Mouse (Mus musculus): ENCODE measurements at regions not wholly inside any gene's neighbourhood (a gene's known extent, or its start where the extent isn't known, plus 50 kb on each side); places are given as distances from the start of the nearest gene placed in this dataset.

DNA sequence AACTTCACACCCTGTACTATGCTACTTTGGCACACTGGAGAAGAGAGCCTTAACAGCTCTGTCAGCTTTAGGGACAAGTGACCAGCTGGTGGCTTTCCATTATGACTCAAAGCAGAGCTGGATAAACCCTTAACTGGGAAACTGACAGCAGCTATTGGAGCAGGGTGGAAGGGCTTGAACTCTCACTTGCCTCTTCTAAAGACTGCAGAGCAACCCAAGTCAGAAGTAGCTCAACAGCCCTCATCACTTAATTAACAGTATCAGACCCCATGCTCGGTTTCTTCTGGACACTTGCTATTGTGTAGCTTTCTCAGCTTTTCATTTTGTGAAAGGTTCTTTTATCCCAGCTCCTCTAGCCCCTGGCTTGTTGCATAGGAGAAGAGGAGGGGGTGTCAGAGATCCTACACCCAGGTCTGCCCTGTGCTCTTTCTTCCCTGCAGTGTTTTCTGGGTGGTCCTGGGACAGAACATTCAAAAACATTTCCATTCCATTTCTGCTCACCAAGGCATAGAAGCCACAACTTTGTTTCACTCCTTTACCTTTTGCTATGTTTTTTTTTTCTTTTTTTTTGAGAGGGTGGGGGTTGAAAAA lies 373.1 kb upstream of the Plxna2 start:
- TF ChIP-seq CTCF (IDR thresholded peaks at IDR 0.05; ENCODE audit: low read depth) = no peak
- Histone ChIP-seq H3K4me2 (no peak overlapping the region), H3K4me3 (ENCODE audit: low read depth, low read length) (no peak overlapping the region), H3K36me3 (ENCODE audit: insufficient read depth) (no peaks in the 10 kb centered on the region), H3K9ac (no peak overlapping the region), H3K4me1 (ENCODE audit: insufficient read depth) (no peaks in the 10 kb centered on the region), H3K27ac (ENCODE audit: low read depth) (no peak overlapping the region), H3K9me3 (ENCODE audit: low read depth, low read length) (no peaks in the 10 kb centered on the region), H3K27me3 (ENCODE audit: insufficient read depth, low read length) (no peaks in the 10 kb centered on the region)
- ATAC-seq (ENCODE audit: insufficient read depth) (no peak), DNase-seq (no peak)
- 11% methylated on average over 1 of the region's 1 CpGs for WGBS

DNA sequence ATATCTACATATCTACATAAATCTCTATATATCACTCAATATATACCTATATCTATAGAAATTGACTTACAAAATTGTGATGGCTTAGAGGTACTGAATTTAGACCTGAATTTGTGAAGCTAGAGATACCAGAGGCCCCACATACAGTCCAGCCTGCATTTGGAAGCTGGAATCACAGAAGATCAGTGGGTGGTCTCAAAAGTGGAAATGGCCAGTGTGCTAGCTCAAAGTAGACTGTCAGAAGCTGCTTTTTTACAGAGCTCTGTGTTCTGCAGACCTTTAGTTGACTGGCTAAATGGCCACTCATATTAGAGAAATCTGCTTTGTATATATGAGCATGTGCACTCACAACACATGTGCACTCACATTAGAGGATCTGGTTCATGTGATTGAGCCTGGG lies 376.9 kb upstream of the Plxna2 start:
- H3K4me1 ChIP-seq (ENCODE audit: insufficient read depth) = no peaks in the 10 kb centered on the region
- H3K27me3 ChIP-seq (ENCODE audit: insufficient read depth, low read length) = no peaks in the 10 kb centered on the region
- H3K4me2 ChIP-seq = no peak overlapping the region
- no peak overlapping the region for H3K4me3 ChIP-seq (ENCODE audit: low read depth, low read length)
- ATAC-seq (ENCODE audit: insufficient read depth) (no peak), DNase-seq (no peak)
- no peak overlapping the region for H3K27ac ChIP-seq (ENCODE audit: low read depth)
- no peak overlapping the region for H3K9ac ChIP-seq
- TF ChIP-seq CTCF (IDR thresholded peaks at IDR 0.05; ENCODE audit: low read depth) = no peak
- H3K36me3 ChIP-seq (ENCODE audit: insufficient read depth) = no peaks in the 10 kb centered on the region
- no peaks in the 10 kb centered on the region for H3K9me3 ChIP-seq (ENCODE audit: low read depth, low read length)

DNA sequence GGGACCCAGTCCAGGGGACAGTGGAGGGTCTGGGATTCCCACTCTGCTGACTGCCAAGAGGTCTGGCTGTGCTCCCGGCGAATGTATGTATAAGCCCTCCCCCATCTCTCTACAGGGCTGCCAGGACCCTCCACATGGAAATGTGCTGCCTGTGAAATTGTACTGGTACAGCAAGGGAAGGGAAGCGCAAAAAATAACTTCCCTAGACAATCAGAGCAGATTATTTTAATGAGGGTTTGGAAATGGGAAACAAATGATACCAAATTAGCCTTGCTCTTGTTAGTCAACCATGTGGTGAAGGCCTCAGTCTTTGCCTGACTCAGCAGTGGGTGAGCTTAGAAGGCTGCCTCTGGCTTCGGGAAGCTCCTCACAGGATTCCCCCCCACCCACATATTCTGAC lies 386.8 kb upstream of the Plxna2 start:
- Histone ChIP-seq H3K27ac (ENCODE audit: low read depth) (peak overlapping the region; percentile 88), H3K27me3 (ENCODE audit: insufficient read depth, low read length) (no peaks in the 10 kb centered on the region), H3K4me3 (ENCODE audit: low read depth, low read length) (no peak overlapping the region), H3K36me3 (ENCODE audit: insufficient read depth) (no peaks in the 10 kb centered on the region), H3K4me2 (no peak overlapping the region), H3K9ac (no peak overlapping the region), H3K4me1 (ENCODE audit: insufficient read depth) (peaks cover 13% of the 10 kb centered on the region), H3K9me3 (ENCODE audit: low read depth, low read length) (no peaks in the 10 kb centered on the region)
- 25% methylated on average over 4 of the region's 4 CpGs for WGBS
- DNase-seq (peak; percentile 93), ATAC-seq (ENCODE audit: insufficient read depth) (peak; percentile 98)
- no peak for TF ChIP-seq CTCF (IDR thresholded peaks at IDR 0.05; ENCODE audit: low read depth)

DNA sequence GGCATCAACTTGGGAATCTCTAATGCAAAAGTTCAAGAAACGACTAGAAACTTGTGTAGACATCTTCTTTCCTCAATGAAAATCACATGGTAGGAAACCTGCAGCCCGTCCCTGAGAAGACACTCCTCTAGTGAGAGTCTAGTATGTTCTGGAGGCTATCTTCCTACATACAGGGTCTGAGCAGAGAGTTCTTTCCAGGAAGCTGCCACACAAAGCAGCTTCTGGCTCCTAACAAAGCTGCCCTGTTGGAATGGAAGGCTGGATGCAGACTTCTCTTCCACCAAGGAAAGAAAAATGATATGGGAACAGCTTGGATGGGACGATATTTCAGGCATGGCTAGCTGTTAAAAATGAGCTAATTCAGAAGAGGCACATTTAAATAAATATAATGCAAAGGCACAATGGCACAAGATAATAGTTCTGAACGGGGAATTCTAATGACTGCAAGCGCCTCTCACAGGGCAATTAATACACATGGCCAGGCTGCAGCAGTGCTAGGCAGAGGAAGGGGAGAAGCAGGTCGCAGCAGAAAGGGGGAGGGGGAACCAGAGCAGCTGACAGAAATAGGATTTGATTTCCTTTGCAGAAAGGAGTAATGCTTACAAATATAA lies 391.4 kb upstream of the Plxna2 start:
- Histone ChIP-seq H3K36me3 (ENCODE audit: insufficient read depth) (no peaks in the 10 kb centered on the region), H3K27me3 (ENCODE audit: insufficient read depth, low read length) (no peaks in the 10 kb centered on the region), H3K4me3 (ENCODE audit: low read depth, low read length) (no peak overlapping the region), H3K9me3 (ENCODE audit: low read depth, low read length) (no peaks in the 10 kb centered on the region), H3K4me1 (ENCODE audit: insufficient read depth) (peaks cover 17% of the 10 kb centered on the region), H3K4me2 (no peak overlapping the region), H3K9ac (no peak overlapping the region), H3K27ac (ENCODE audit: low read depth) (no peak overlapping the region; the same call in 1 of the 2 replicates)
- ATAC-seq (ENCODE audit: insufficient read depth) (no peak), DNase-seq (no peak)
- TF ChIP-seq CTCF (IDR thresholded peaks at IDR 0.05; ENCODE audit: low read depth) = no peak
- WGBS = 28% methylated on average over 6 of the region's 6 CpGs

DNA sequence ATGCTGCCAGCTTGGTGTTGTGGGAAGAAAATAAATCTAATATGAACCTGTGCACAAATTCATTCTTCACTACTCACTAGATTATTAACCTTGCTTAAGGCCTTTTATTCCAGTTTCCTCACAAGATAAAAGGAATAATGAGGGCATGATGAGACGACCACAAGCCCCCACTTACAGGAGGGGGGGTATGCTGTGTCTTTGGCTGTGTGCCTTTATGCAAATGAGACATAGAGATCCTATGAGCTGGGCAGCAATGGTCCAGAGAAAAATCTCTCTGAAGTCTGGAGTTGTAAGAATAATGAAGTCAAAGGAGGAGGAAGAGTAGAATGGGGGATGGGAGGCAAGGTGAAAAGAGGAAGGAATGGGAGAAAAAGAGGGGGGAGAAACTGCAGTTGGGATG lies 392.2 kb upstream of the Plxna2 start:
- no peak overlapping the region for H3K4me2 ChIP-seq
- H3K9ac ChIP-seq = no peak overlapping the region
- no peaks in the 10 kb centered on the region for H3K27me3 ChIP-seq (ENCODE audit: insufficient read depth, low read length)
- DNase-seq = peak; percentile 38
- 10% methylated on average over 1 of the region's 1 CpGs for WGBS
- ATAC-seq (ENCODE audit: insufficient read depth) = no peak
- H3K4me1 ChIP-seq (ENCODE audit: insufficient read depth) = peaks cover 17% of the 10 kb centered on the region
- no peak overlapping the region for H3K4me3 ChIP-seq (ENCODE audit: low read depth, low read length)
- no peaks in the 10 kb centered on the region for H3K9me3 ChIP-seq (ENCODE audit: low read depth, low read length)
- no peak for TF ChIP-seq CTCF (IDR thresholded peaks at IDR 0.05; ENCODE audit: low read depth)
- no peak overlapping the region for H3K27ac ChIP-seq (ENCODE audit: low read depth)
- no peaks in the 10 kb centered on the region for H3K36me3 ChIP-seq (ENCODE audit: insufficient read depth)

DNA sequence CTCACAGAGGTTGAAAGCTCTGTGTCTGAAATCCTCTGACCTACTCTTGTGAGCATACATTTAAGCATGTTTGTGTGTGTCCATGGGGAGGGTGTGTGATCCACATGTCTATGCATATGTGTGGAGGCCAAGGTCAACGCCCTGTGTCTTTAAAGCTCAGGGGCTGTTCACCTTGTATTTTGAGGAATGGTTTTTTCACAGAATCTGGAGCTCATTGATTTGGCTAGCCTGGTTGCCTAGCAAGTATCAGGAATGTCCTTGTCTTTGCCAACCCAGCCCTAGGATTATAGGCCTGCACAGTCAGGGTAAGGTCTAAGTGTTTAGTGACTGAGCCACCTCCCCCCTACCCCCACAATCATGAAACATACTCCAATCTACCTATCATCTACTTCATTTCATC lies 394.0 kb upstream of the Plxna2 start:
- no peak for TF ChIP-seq CTCF (IDR thresholded peaks at IDR 0.05; ENCODE audit: low read depth)
- Histone ChIP-seq H3K27ac (ENCODE audit: low read depth) (no peak overlapping the region; the same call in 1 of the 2 replicates), H3K4me2 (no peak overlapping the region), H3K36me3 (ENCODE audit: insufficient read depth) (no peaks in the 10 kb centered on the region), H3K9ac (no peak overlapping the region), H3K27me3 (ENCODE audit: insufficient read depth, low read length) (no peaks in the 10 kb centered on the region), H3K9me3 (ENCODE audit: low read depth, low read length) (no peaks in the 10 kb centered on the region), H3K4me3 (ENCODE audit: low read depth, low read length) (no peak overlapping the region), H3K4me1 (ENCODE audit: insufficient read depth) (peaks cover 4% of the 10 kb centered on the region)
- DNase-seq = no peak
- WGBS = 85% methylated on average over 1 of the region's 1 CpGs
- ATAC-seq (ENCODE audit: insufficient read depth) = no peak

DNA sequence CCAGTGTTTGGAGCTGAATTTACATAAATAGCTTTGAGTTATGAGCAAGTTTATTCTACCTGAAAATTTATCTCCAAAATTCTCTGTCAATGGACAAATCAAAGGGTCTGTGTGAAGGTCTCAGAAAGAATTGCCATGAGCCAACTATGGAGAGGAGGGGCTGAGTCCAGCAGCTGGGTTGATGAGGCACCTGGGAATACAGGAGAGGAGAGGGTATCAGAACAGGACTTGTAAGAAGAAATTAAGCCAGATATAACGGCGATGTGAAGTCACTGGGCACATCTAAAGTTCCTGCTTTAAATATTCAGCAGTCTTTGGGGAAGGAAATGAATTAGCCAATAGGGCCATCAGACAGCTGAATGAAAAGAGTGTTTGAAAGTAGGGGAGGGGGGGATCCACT lies 394.4 kb upstream of the Plxna2 start:
- H3K9ac ChIP-seq = no peak overlapping the region
- H3K36me3 ChIP-seq (ENCODE audit: insufficient read depth) = no peaks in the 10 kb centered on the region
- TF ChIP-seq CTCF (IDR thresholded peaks at IDR 0.05; ENCODE audit: low read depth) = no peak
- DNase-seq = no peak
- H3K27me3 ChIP-seq (ENCODE audit: insufficient read depth, low read length) = no peaks in the 10 kb centered on the region
- no peak overlapping the region for H3K4me2 ChIP-seq
- H3K27ac ChIP-seq (ENCODE audit: low read depth) = no peak overlapping the region; the same call in 1 of the 2 replicates
- H3K9me3 ChIP-seq (ENCODE audit: low read depth, low read length) = no peaks in the 10 kb centered on the region
- 47% methylated on average over 2 of the region's 2 CpGs for WGBS
- H3K4me1 ChIP-seq (ENCODE audit: insufficient read depth) = peaks cover 4% of the 10 kb centered on the region
- no peak overlapping the region for H3K4me3 ChIP-seq (ENCODE audit: low read depth, low read length)
- no peak for ATAC-seq (ENCODE audit: insufficient read depth)

Data from lung, embryonic 14.5 days (tissue).